Mouse (Mus musculus) megakaryocyte-erythroid progenitor cell, adult 5-6 weeks (primary cell): ENCODE results near the gene Gm10198. TPM values are rescaled to one million over a fixed set of nuclear protein-coding genes. Genes with fewer than 3 reads are reported as not detected.
A peak's percentile ranks its signal among the peaks of the same experiment; 100 is the strongest.

Source experiments
- ATAC-seq: replicated peaks from 2 replicates; pipeline ENCODE4 v1.8.0; 2016; ENCODE audit warnings: mild to moderate bottlenecking, inconsistent platforms; ENCODE audit not compliant: severe bottlenecking, poor library complexity, low FRiP score, low TSS enrichment
- total RNA-seq, 2 experiments: library from RNA; stranded (forward) in 1 of 2; stranded (reverse) in 1 of 2; fragments of 200-1000, 215-1000 nt in 1 of 2; fragments of >200 nt in 1 of 2; fragmentation: Nextera tagmentation in 1 of 2; gene quantifications; 2 replicates each; pipeline ENCODE4 v1.2.3; 2014 to 2017

Gene Gm10198
- total RNA-seq, 2 experiments from 2014 or later: not detected

DNA sequence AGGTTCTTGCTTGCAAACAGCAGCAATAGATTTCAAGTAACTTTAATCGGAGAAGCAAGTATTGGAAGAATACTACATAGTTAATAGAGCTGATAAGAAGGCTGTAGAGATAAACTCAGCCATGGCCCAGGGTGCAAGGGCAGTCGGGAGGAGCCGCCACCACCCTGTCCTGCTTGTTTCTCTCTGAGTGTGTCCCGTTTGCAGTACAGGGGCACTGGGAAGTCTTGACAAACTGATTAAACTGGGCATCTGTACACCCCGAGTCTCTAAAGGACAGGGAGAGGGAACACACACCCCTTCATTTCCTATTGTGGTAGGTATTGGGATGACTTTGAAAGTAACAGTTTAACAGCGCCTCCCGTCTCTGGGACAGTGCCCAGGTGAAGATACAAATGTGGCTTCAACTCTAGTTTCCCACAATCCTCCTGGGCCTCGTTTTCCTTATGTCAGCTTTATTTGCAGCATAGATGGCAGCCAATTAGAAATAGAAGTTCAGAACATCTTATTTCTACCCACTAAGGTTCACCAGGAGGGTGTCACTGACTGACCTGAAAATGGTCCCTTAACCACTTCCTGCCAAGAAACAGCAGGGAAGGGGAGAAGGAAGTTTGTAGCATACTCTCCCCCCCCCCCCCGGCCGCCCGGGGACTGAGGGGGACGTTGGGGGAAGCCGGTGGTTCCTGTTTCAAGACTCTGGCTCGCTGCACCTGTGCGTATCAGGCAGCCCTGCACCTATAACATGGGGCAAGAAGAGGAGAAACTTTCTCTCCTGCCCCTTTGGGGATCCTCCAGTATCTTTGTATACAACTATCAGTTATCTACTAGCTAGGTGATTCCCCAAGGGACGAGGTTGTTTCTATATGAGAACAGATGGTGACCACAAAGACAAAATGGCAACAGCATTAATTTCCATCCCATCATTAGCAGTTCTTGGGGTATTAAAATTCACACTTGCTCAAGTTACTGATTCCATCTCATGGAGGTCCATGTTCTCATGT is 41.9 kb downstream of the Gm10198 start:
- peak; percentile 80 for ATAC-seq

DNA sequence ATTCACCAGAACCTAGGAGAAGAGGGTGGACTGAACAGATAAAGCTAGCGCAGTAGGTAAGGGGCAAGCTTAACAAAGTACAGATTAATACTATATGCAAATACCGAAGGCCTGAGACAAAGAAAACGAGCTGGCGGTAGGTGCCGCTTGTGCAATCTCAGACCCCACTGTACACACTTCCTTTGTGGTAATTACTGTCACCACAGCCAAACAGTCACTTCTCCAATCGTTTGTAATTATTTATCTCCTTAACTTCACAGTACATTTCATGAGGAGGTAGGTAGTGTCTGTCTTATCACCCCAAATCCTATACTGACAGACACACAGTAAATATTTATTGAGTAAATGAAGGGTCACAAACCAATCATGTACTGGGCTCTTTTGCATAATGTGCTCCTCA is 47.7 kb downstream of the Gm10198 start:
- ATAC-seq: peak; percentile 91

Other genes starting within 250 kb of the Gm10198 start
- gene Gpbp1, start 102.7 kb upstream of the Gm10198 start, total RNA-seq (2014; fragmentation: Nextera tagmentation): 86.5 and 102 TPM in 2 replicates
- 210 and 245 TPM in 2 replicates for gene Gpbp1, start 102.7 kb upstream of the Gm10198 start, total RNA-seq (2017)
- gene Gm49496, start 42.8 kb upstream of the Gm10198 start, total RNA-seq (2014; fragmentation: Nextera tagmentation): 0.24 and 2.2 TPM in 2 replicates
- gene Gm49496, start 42.8 kb upstream of the Gm10198 start, total RNA-seq (2017): 0.38 and 1.5 TPM in 2 replicates
- gene Mier3, start 88.2 kb downstream of the Gm10198 start, total RNA-seq (2014; fragmentation: Nextera tagmentation): 45.5 and 50.6 TPM in 2 replicates
- gene Mier3, start 88.2 kb downstream of the Gm10198 start, total RNA-seq (2017): 50.5 and 51.0 TPM in 2 replicates
- 12.2 and 13.6 TPM in 2 replicates for gene Map3k1, start 216.2 kb downstream of the Gm10198 start, total RNA-seq (2014; fragmentation: Nextera tagmentation)
- gene Map3k1, start 216.2 kb downstream of the Gm10198 start, total RNA-seq (2017): 10.7 and 36.0 TPM in 2 replicates